Mouse (Mus musculus) forebrain, embryonic 16.5 days (tissue): ENCODE data around the gene Efhd2. TPM values are rescaled to one million over a fixed set of nuclear protein-coding genes. Genes with fewer than 3 reads are reported as not detected.

Source experiments
- ATAC-seq: fragments of 200-750 bp; cut with Nextera tagmentation; 2 replicates; pipeline ENCODE4 v1.8.0; 2017; ENCODE audit warnings: mild to moderate bottlenecking, moderate library complexity
- H3K27ac ChIP-seq: fragments of 300-500 bp; sonication (generic); 2 replicates; pipeline ENCODE4 v1.5.1; 2014; ENCODE audit warnings: low read length, control low read depth
- H3K27me3 ChIP-seq: fragments of 300-500 bp; sonication (generic); replicated peaks from 2 replicates; pipeline ENCODE4 v1.6.1; 2014; ENCODE audit warnings: low read length; ENCODE audit not compliant: control insufficient read depth, insufficient read depth
- H3K36me3 ChIP-seq: fragments of 300-500 bp; sonication (generic); 2 replicates; pipeline ENCODE4 v1.6.1; 2014; ENCODE audit not compliant: control insufficient read depth, insufficient read depth
- H3K4me1 ChIP-seq: fragments of 300-500 bp; sonication (generic); replicated peaks from 2 replicates; pipeline ENCODE4 v1.6.1; 2014; ENCODE audit warnings: low read length; ENCODE audit not compliant: control insufficient read depth, insufficient read depth
- H3K4me2 ChIP-seq: fragments of 300-500 bp; sonication (generic); 2 replicates; pipeline ENCODE4 v1.6.1; 2014; ENCODE audit warnings: mild to moderate bottlenecking, low read length, control low read depth
- H3K4me3 ChIP-seq: fragments of 300-500 bp; sonication (generic); replicated peaks from 2 replicates; pipeline ENCODE4 v1.5.1; 2014; ENCODE audit warnings: mild to moderate bottlenecking, low read length, control low read depth
- H3K9ac ChIP-seq: fragments of 300-500 bp; sonication (generic); replicated peaks from 2 replicates; pipeline ENCODE4 v1.6.1; 2014; ENCODE audit warnings: low read depth, low read length, control low read depth
- H3K9me3 ChIP-seq: fragments of 300-500 bp; sonication (generic); 2 replicates; pipeline ENCODE4 v1.6.1; 2016; ENCODE audit warnings: low read length; ENCODE audit not compliant: control insufficient read depth
- WGBS: fragments of 180-500 bp; shearing (Covaris S2); extraction: QIAGEN DNeasy Blood & Tissue Kit; methylation state at CpG from one replicate; pipeline ENCODE4 v1.1.7; 2014; 5-methylcytosine and 5-hydroxymethylcytosine counted together
- polyA plus RNA-seq: library from polyadenylated mRNA; unstranded; fragments of >200 nt; fragmentation: Nextera tagmentation; extraction: Ambion mirVana; gene quantifications from 2 replicates; pipeline ENCODE4 v1.2.1, GENCODE M21; 2015

The Efhd2 gene
- polyA plus RNA-seq, 1 experiment from 2014 or later: 69.9 TPM

- no peak overlapping the region for H3K9ac ChIP-seq
- H3K4me2 ChIP-seq: no peak overlapping the region
- WGBS: 92% methylated on average over 5 of the region's 5 CpGs
- H3K4me3 ChIP-seq: no peak overlapping the region
- H3K9me3 ChIP-seq: no peaks in the 10 kb centered on the region
- ATAC-seq: no peak
- H3K36me3 ChIP-seq: no peaks in the 10 kb centered on the region
- H3K27ac ChIP-seq: no peak overlapping the region
- peaks cover 18% of the 10 kb centered on the region for H3K4me1 ChIP-seq
- no peaks in the 10 kb centered on the region for H3K27me3 ChIP-seq
Measured at GRCm38 (mm10) chr4:141865006-141865405, 9.7 kb downstream of the Efhd2 start.

- Histone ChIP-seq H3K27ac (no peak overlapping the region), H3K4me2 (no peak overlapping the region), H3K36me3 (no peaks in the 10 kb centered on the region), H3K4me3 (no peak overlapping the region), H3K27me3 (no peaks in the 10 kb centered on the region), H3K9me3 (no peaks in the 10 kb centered on the region), H3K4me1 (peaks cover 18% of the 10 kb centered on the region), H3K9ac (no peak overlapping the region)
- 96% methylated on average over 8 of the region's 8 CpGs for WGBS
- no peak for ATAC-seq
Measured at GRCm38 (mm10) chr4:141864506-141864905, 10.2 kb downstream of the Efhd2 start.

- ATAC-seq: no peak
- no peaks in the 10 kb centered on the region for H3K27me3 ChIP-seq
- H3K4me3 ChIP-seq: no peak overlapping the region
- H3K4me1 ChIP-seq: peaks cover 18% of the 10 kb centered on the region
- no peaks in the 10 kb centered on the region for H3K9me3 ChIP-seq
- H3K9ac ChIP-seq: no peak overlapping the region
- H3K36me3 ChIP-seq: no peaks in the 10 kb centered on the region
- no peak overlapping the region for H3K4me2 ChIP-seq
- WGBS: 92% methylated on average over 7 of the region's 7 CpGs
- no peak overlapping the region for H3K27ac ChIP-seq
Measured at GRCm38 (mm10) chr4:141863726-141864280, 10.9 kb downstream of the Efhd2 start.

- H3K9ac ChIP-seq: no peak overlapping the region
- WGBS: 79% methylated on average over 5 of the region's 5 CpGs
- no peak overlapping the region for H3K4me3 ChIP-seq
- H3K4me2 ChIP-seq: no peak overlapping the region
- H3K4me1 ChIP-seq: peaks cover 17% of the 10 kb centered on the region
- no peak overlapping the region for H3K27ac ChIP-seq
- H3K9me3 ChIP-seq: no peaks in the 10 kb centered on the region
- H3K36me3 ChIP-seq: no peaks in the 10 kb centered on the region
- H3K27me3 ChIP-seq: no peaks in the 10 kb centered on the region
- no peak for ATAC-seq
Measured at GRCm38 (mm10) chr4:141862867-141863266, 11.9 kb downstream of the Efhd2 start.

- no peaks in the 10 kb centered on the region for H3K27me3 ChIP-seq
- no peaks in the 10 kb centered on the region for H3K36me3 ChIP-seq
- H3K4me3 ChIP-seq: no peak overlapping the region
- 91% methylated on average over 17 of the region's 17 CpGs for WGBS
- H3K27ac ChIP-seq: no peak overlapping the region
- H3K4me1 ChIP-seq: peaks cover 6% of the 10 kb centered on the region
- H3K4me2 ChIP-seq: no peak overlapping the region
- no peak for ATAC-seq
- no peaks in the 10 kb centered on the region for H3K9me3 ChIP-seq
- H3K9ac ChIP-seq: no peak overlapping the region
Measured at GRCm38 (mm10) chr4:141861591-141862295, 13.0 kb downstream of the Efhd2 start.

- Histone ChIP-seq H3K4me2 (no peak overlapping the region), H3K36me3 (no peaks in the 10 kb centered on the region), H3K27me3 (no peaks in the 10 kb centered on the region), H3K4me3 (no peak overlapping the region), H3K9ac (no peak overlapping the region), H3K9me3 (no peaks in the 10 kb centered on the region), H3K4me1 (no peaks in the 10 kb centered on the region; the same call in 1 of the 2 replicates), H3K27ac (no peak overlapping the region)
- no peak for ATAC-seq
- 79% methylated on average over 19 of the region's 19 CpGs for WGBS
Measured at GRCm38 (mm10) chr4:141860246-141860841, 14.4 kb downstream of the Efhd2 start.

- Histone ChIP-seq H3K4me2 (no peak overlapping the region), H3K27ac (no peak overlapping the region), H3K4me3 (no peak overlapping the region), H3K9me3 (no peaks in the 10 kb centered on the region), H3K9ac (no peak overlapping the region), H3K4me1 (no peaks in the 10 kb centered on the region; the same call in 1 of the 2 replicates), H3K27me3 (no peaks in the 10 kb centered on the region), H3K36me3 (no peaks in the 10 kb centered on the region)
- WGBS: 93% methylated on average over 14 of the region's 14 CpGs
- ATAC-seq: no peak
Measured at GRCm38 (mm10) chr4:141859351-141859750, 15.4 kb downstream of the Efhd2 start.

- H3K4me2 ChIP-seq: no peak overlapping the region
- WGBS: 79% methylated on average over 20 of the region's 20 CpGs
- H3K4me3 ChIP-seq: no peak overlapping the region
- no peak for ATAC-seq
- no peaks in the 10 kb centered on the region for H3K36me3 ChIP-seq
- H3K27me3 ChIP-seq: no peaks in the 10 kb centered on the region
- no peaks in the 10 kb centered on the region for H3K9me3 ChIP-seq
- H3K4me1 ChIP-seq: no peaks in the 10 kb centered on the region; the same call in 1 of the 2 replicates
- H3K9ac ChIP-seq: no peak overlapping the region
- no peak overlapping the region for H3K27ac ChIP-seq
Measured at GRCm38 (mm10) chr4:141858501-141858900, 16.2 kb downstream of the Efhd2 start.

- no peak overlapping the region for H3K9ac ChIP-seq
- H3K4me3 ChIP-seq: no peak overlapping the region
- H3K27me3 ChIP-seq: no peaks in the 10 kb centered on the region
- H3K4me2 ChIP-seq: no peak overlapping the region
- ATAC-seq: peak; percentile 76
- no peaks in the 10 kb centered on the region for H3K36me3 ChIP-seq
- H3K27ac ChIP-seq: no peak overlapping the region
- WGBS: 13% methylated on average over 10 of the region's 10 CpGs
- H3K9me3 ChIP-seq: no peaks in the 10 kb centered on the region
- no peaks in the 10 kb centered on the region; the same call in 1 of the 2 replicates for H3K4me1 ChIP-seq
Measured at GRCm38 (mm10) chr4:141857422-141857930, 17.2 kb downstream of the Efhd2 start.
